Mouse (Mus musculus) ES-Bruce4 (cell line): ENCODE data around the gene Gm49366.
"Not testable (repeated sequence)": the region's sequence is repeated elsewhere in the genome, so short reads cannot be mapped to it uniquely, and the experiment has no call there.

Experiments used
- CTCF ChIP-seq: IDR thresholded peaks from one replicate; pipeline ENCODE4 v1.8.1; 2011; ENCODE audit warnings: low read depth, low read length
- EP300 ChIP-seq: IDR thresholded peaks from 2 replicates; pipeline ENCODE4 v1.6.1; 2011; ENCODE audit warnings: low read depth, low read length; ENCODE audit not compliant: insufficient read depth
- POLR2A ChIP-seq: IDR thresholded peaks from one replicate; pipeline ENCODE4 v1.8.1; 2011; ENCODE audit warnings: low read length; ENCODE audit not compliant: insufficient read depth

DNA sequence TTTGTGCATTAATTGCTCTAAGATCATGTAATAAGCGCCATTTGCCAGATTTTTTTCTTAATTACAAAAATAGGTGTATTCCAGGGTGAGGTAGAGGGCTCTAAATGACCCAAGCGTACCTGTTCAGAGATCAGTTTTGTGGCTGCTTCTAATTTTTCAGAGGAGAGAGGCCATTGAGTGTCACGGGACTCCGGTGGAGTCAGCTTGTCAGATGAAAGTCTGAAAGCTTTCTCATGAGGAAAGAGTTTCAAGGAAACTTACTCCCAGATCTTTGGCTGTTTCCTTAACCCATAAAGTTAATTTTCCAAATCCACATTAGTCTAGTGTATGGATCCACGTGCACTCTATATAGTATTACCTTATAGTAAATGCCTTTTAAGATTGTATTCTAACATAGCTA, 55.9 kb downstream of the Gm49366 start:
- not testable (repeated sequence) for TF ChIP-seq CTCF, POLR2A, EP300
